Mouse (Mus musculus) liver, embryonic 15.5 days (tissue): Measurements from ENCODE around the gene Dnajc13. TPM values are rescaled to one million over a fixed set of nuclear protein-coding genes. Genes with fewer than 3 reads are reported as not detected.

Source experiments
- ATAC-seq: fragments of 200-750 bp; cut with Nextera tagmentation; 2 replicates; pipeline ENCODE4 v1.8.0; 2017; ENCODE audit warnings: moderate number of reproducible peaks, mild to moderate bottlenecking, moderate library complexity; ENCODE audit not compliant: insufficient read depth
- H3K27ac ChIP-seq: fragments of 300-500 bp; sonication (generic); replicated peaks from 2 replicates; pipeline ENCODE4 v1.5.1; 2015; ENCODE audit warnings: mild to moderate bottlenecking, inconsistent platforms
- H3K27me3 ChIP-seq: fragments of 300-500 bp; sonication (generic); 2 replicates; pipeline ENCODE4 v1.6.1; 2015; ENCODE audit warnings: mild to moderate bottlenecking, inconsistent platforms
- H3K36me3 ChIP-seq: fragments of 300-500 bp; sonication (generic); replicated peaks from 2 replicates; pipeline ENCODE4 v1.6.1; 2015; ENCODE audit warnings: moderate library complexity, mild to moderate bottlenecking, inconsistent platforms
- H3K4me1 ChIP-seq: fragments of 300-500 bp; sonication (generic); replicated peaks from 2 replicates; pipeline ENCODE4 v1.6.1; 2015; ENCODE audit warnings: inconsistent platforms
- H3K4me2 ChIP-seq: fragments of 300-500 bp; sonication (generic); 2 replicates; pipeline ENCODE4 v1.6.1; 2015; ENCODE audit warnings: moderate library complexity, mild to moderate bottlenecking, inconsistent platforms
- H3K4me3 ChIP-seq: fragments of 300-500 bp; sonication (generic); replicated peaks from 2 replicates; pipeline ENCODE4 v1.5.1; 2015; ENCODE audit warnings: mild to moderate bottlenecking, inconsistent platforms
- H3K9ac ChIP-seq: fragments of 300-500 bp; sonication (generic); 2 replicates; pipeline ENCODE4 v1.6.1; 2015; ENCODE audit warnings: moderate library complexity, mild to moderate bottlenecking, inconsistent platforms
- H3K9me3 ChIP-seq: fragments of 300-500 bp; sonication (generic); replicated peaks from 2 replicates; pipeline ENCODE4 v1.6.1; 2016; ENCODE audit warnings: inconsistent platforms
- WGBS: fragments of 180-500 bp; shearing (Covaris S2); methylation state at CpG from one replicate; pipeline ENCODE4 v1.1.7; 2015; ENCODE audit warnings: mixed read lengths; ENCODE audit not compliant: insufficient replicate concordance; 5-methylcytosine and 5-hydroxymethylcytosine counted together
- polyA plus RNA-seq: library from polyadenylated mRNA; unstranded; fragments of >200 nt; fragmentation: Nextera tagmentation; extraction: Ambion mirVana; gene quantifications from 2 replicates; pipeline ENCODE4 v1.2.1, GENCODE M21; 2015

Dnajc13 gene
- polyA plus RNA-seq, 1 experiment from 2014 or later, result 6.8 TPM

DNA sequence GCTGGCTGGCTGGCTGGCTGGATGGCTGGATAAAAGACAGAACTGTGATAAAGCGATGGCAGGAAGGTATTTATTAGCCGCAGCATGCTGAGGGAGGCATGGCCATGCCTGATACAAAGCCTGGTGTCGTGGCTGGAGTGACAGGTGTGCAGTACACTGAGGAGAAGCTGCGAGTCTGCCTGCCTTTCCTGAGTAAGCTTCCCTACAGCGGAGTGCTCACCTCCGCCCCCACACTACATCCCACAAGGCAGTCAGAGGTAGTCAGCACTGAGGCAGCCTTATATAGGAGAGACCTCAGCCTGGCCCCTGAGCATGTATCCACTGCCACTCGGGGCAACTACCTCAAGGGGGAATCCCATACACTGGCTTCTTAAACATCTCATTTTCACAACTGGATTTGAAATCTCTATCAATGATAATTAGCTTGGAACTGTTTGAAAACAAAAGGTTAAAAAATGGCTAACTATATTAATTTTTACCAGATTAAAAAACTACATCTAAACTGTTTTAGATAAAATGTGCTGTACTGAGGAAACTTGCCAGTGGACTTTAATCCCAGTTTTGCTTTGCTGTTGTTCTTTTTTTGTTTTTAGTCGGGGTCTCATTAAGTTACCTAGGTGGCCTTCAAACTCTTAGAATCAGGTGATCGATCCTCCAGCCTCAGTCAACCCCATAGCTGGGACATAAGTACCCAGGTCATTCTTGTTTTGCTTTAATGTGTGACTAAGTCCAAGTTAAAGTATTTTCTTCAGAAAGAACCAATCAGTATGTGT lies 8.1 kb downstream of the Dnajc13 start:
- H3K4me1 ChIP-seq, result peaks cover 21% of the 10 kb centered on the region
- no peak overlapping the region for H3K27ac ChIP-seq
- H3K9me3 ChIP-seq, result no peaks in the 10 kb centered on the region
- no peaks in the 10 kb centered on the region for H3K36me3 ChIP-seq
- no peaks in the 10 kb centered on the region for H3K27me3 ChIP-seq
- no peak overlapping the region for H3K4me3 ChIP-seq
- H3K9ac ChIP-seq, result no peak overlapping the region
- 52% methylated on average over 9 of the region's 9 CpGs for WGBS
- ATAC-seq, result 0 out of 2 replicates have a peak, but pooled peaks have one; percentile 31
- H3K4me2 ChIP-seq, result no peak overlapping the region

DNA sequence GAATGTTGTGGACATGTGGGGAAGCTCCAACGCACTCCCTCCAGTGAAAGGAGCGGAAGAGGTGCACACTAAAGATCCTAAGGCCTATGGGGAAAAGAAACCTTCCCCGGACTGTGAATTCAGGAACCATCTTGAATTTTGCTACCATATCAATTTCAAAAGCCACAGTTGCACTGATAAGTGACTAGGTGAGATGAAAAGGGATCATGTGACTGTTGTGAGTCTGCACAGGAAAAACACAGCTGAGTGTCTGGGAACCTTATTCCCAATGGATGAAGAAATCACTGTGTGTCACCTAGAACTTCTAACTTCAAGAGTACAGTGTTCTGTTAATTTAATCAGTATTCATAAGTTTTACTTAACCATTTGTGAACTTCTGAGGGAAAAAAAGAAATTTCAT lies 10.1 kb downstream of the Dnajc13 start:
- WGBS, result 73% methylated on average over 3 of the region's 3 CpGs

DNA sequence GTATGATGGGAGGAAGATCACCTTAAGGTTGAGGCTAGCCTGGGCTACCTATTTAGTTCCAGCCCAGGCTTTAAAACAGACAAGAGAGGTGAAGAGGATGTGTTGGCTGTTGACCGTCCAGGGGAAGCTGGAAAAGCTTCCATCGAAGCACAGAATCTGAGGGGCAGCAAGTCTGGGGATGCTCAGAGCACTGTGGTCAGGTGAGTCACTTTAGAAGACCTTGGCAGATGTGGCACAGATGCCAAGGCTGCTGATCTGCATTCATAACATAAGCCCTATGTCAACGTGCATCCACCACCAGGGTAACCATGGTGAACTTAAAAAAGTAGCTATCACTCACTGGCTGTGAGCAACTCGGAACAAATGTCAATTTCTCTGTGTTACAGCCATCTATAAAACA lies 11.0 kb downstream of the Dnajc13 start:
- no peaks in the 10 kb centered on the region for H3K27me3 ChIP-seq
- ATAC-seq, result no peak
- H3K27ac ChIP-seq, result no peak overlapping the region
- no peaks in the 10 kb centered on the region for H3K9me3 ChIP-seq
- peaks cover 21% of the 10 kb centered on the region for H3K4me1 ChIP-seq
- no peak overlapping the region for H3K4me3 ChIP-seq
- no peak overlapping the region for H3K4me2 ChIP-seq
- WGBS, result 76% methylated on average over 4 of the region's 4 CpGs
- H3K9ac ChIP-seq, result no peak overlapping the region
- H3K36me3 ChIP-seq, result no peaks in the 10 kb centered on the region

More for the DNA sequence above, 10.1 kb downstream of the Dnajc13 start:
- H3K4me3 ChIP-seq, result no peak overlapping the region
- no peak for ATAC-seq
- no peak overlapping the region for H3K4me2 ChIP-seq
- no peaks in the 10 kb centered on the region for H3K36me3 ChIP-seq
- no peak overlapping the region for H3K9ac ChIP-seq
- no peaks in the 10 kb centered on the region for H3K27me3 ChIP-seq
- H3K27ac ChIP-seq, result no peak overlapping the region
- H3K4me1 ChIP-seq, result peaks cover 21% of the 10 kb centered on the region
- H3K9me3 ChIP-seq, result no peaks in the 10 kb centered on the region

DNA sequence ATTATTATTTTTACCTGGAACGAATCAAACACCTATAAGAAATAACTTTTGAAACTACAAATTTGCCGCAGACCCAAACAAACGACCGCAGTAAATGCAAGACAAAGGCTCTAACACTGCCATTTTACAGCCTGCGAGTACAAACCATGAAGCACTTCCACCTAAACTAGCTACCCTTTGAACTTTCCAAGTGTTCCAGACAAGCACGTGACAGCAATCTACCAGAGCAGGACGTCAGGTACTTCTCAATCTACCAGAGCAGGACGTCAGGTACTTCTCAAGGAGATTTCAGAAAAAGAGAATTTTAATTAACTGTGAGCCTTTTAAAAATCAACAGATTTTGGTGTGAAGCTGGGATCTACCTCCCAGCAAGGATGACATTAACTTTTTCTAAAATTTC lies 11.6 kb downstream of the Dnajc13 start:
- no peak overlapping the region for H3K27ac ChIP-seq
- no peak overlapping the region for H3K4me2 ChIP-seq
- H3K27me3 ChIP-seq, result no peaks in the 10 kb centered on the region
- H3K9me3 ChIP-seq, result no peaks in the 10 kb centered on the region
- no peak for ATAC-seq
- WGBS, result 74% methylated on average over 8 of the region's 8 CpGs
- no peak overlapping the region for H3K9ac ChIP-seq
- no peak overlapping the region for H3K4me3 ChIP-seq
- H3K4me1 ChIP-seq, result peaks cover 21% of the 10 kb centered on the region
- H3K36me3 ChIP-seq, result no peaks in the 10 kb centered on the region

DNA sequence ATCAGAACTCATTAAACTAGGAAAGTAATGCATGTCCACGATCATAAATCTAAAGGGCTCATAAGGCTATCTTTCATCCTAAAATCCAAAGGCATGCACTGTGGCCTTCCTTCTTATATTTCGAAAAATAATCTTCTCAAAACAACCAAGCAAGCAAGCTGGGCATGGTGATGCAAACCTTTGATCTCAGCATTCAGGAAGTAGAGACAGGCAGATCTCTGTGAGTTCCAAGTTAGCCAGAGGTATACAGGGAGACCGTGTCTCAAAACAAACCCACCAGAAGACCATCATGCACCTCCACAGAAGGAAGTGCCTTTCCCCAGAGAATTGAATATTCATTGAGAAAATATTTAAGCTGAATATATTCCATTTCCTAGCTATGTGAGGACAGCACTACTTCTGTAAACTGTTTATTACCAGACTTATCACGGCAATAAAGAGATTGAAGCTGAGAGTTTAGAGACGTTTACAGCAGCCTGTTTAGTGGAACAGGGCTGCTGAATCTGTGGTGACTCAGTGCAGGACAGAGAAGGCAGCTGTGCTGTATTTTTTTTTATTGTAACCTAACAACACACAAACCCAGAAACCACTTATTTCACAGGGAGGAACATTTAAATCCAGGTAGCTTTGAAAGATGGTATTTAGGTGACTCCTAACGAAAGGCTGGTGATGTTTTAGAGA lies 15.3 kb downstream of the Dnajc13 start:
- Histone ChIP-seq H3K4me3 (no peak overlapping the region), H3K4me2 (no peak overlapping the region), H3K4me1 (peaks cover 2% of the 10 kb centered on the region), H3K27me3 (no peaks in the 10 kb centered on the region), H3K9me3 (no peaks in the 10 kb centered on the region), H3K27ac (no peak overlapping the region), H3K9ac (no peak overlapping the region), H3K36me3 (no peaks in the 10 kb centered on the region)
- no peak for ATAC-seq
- WGBS, result 57% methylated on average over 6 of the region's 6 CpGs

DNA sequence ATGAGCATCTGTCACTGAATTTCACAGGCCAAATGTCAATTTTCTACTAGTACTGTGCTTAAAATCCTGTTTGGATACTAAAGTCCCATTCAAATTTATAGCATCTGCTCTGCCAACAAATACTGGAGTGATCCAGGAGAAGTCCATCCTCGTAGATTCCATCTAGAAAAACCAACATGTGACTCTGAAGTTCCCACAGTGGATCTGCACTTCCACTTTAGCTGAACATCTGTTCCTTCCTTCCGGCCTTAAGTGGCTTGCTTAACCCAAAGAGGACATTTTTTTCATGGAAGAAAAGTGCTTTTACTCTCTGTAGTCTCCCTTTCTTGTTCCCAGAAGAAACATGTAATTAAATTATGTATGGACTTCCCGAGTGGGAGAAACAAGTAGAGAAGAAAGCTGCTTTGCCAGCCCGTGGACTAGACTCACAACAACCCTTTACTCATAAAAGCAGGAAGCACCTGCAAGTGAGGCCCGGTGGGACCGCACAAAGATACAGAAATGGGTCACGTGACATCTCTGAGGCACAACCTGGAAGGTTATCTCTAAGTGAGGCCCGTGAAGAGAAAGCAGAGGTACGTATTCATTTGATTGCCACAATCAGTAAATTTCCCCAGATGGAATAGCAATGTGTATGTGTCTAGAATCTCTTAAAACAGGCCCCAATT lies 18.8 kb downstream of the Dnajc13 start:
- H3K9ac ChIP-seq, result no peak overlapping the region
- no peak overlapping the region for H3K4me2 ChIP-seq
- H3K4me1 ChIP-seq, result no peaks in the 10 kb centered on the region
- H3K27ac ChIP-seq, result no peak overlapping the region
- no peaks in the 10 kb centered on the region for H3K9me3 ChIP-seq
- ATAC-seq, result no peak
- no peaks in the 10 kb centered on the region for H3K27me3 ChIP-seq
- H3K36me3 ChIP-seq, result no peaks in the 10 kb centered on the region; the same call in 1 of the 2 replicates
- WGBS, result 41% methylated on average over 9 of the region's 9 CpGs
- H3K4me3 ChIP-seq, result no peak overlapping the region

DNA sequence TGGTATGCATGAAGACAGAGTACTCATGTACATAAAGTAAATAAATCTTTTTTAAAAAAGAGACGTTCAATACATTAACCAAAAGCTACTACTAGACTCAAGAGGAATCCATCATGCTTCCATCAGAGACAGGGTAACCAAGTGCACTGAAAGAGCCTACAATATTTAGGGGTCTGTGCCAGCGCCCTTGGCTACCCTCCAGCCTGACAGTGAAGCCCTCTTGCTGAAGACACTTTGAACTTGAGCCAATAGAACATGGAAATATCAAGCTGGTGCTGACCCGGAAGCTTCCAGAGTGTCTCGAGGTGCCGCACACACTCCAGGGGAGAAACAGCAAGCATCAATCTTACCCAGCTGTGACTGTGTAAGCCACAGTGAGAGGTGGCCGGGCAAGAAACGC lies 22.6 kb downstream of the Dnajc13 start:
- no peak overlapping the region for H3K9ac ChIP-seq
- H3K4me3 ChIP-seq, result no peak overlapping the region
- no peaks in the 10 kb centered on the region for H3K4me1 ChIP-seq
- H3K36me3 ChIP-seq, result peaks cover 22% of the 10 kb centered on the region
- 81% methylated on average over 7 of the region's 7 CpGs for WGBS
- H3K27ac ChIP-seq, result no peak overlapping the region
- no peak overlapping the region for H3K4me2 ChIP-seq
- H3K27me3 ChIP-seq, result no peaks in the 10 kb centered on the region
- H3K9me3 ChIP-seq, result no peaks in the 10 kb centered on the region
- ATAC-seq, result no peak

DNA sequence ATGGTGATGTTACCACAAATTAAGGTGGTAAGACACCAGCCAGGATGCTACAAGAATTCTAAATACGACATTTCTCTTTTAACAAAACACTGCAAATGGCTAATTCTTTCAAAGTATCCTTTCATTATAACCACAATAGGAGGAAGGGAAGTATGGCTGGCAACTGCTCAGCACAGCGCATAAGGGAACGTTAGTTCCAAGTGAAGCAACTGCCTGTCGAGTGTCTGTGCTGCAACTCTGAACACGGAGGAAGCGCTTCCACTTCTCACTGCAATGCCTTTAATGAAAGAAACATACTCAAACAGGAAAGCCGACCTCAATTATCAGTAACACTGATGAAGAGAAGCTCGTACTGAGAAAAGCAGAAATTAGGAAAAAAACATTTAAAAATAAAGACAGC lies 23.7 kb downstream of the Dnajc13 start:
- 59% methylated on average over 8 of the region's 8 CpGs for WGBS
- no peak for ATAC-seq

DNA sequence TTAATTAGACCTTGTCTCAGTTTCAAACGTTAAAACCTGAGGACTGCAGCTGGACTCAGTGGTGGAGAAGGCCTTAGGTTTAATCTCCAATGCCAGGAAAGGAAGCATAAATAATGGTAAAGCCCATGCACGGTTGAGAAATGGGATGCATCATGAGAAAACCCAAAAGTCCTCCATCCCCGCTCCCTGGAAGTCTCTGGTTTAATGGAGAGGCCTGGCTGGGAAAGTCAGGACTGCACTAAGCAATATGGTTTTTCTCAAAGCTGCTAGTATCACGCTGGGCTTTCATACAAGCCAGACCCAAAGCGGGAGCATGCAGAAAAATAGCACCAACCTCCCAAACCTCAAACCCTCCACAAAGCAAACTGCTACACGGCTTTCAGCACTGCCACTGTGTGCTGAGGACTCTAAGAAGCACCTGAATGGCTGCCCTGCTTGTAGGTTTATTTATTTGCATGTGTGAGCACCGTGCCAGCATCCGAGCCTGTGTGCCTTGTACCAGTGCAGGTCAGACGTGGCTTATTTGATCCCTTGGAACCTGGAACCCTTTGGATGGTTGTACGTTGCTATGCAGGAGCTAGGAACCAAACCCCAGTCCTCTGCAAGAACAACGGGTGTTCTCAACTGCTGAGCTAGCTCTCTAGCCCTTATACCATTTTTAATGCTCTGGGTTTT lies 26.3 kb downstream of the Dnajc13 start:
- 74% methylated on average over 11 of the region's 11 CpGs for WGBS

More for the DNA sequence above, 23.7 kb downstream of the Dnajc13 start:
- no peaks in the 10 kb centered on the region for H3K4me1 ChIP-seq
- no peak overlapping the region for H3K4me3 ChIP-seq
- H3K27me3 ChIP-seq, result no peaks in the 10 kb centered on the region
- H3K4me2 ChIP-seq, result no peak overlapping the region
- no peak overlapping the region for H3K9ac ChIP-seq
- H3K27ac ChIP-seq, result no peak overlapping the region
- peaks cover 26% of the 10 kb centered on the region for H3K36me3 ChIP-seq
- no peaks in the 10 kb centered on the region for H3K9me3 ChIP-seq

DNA sequence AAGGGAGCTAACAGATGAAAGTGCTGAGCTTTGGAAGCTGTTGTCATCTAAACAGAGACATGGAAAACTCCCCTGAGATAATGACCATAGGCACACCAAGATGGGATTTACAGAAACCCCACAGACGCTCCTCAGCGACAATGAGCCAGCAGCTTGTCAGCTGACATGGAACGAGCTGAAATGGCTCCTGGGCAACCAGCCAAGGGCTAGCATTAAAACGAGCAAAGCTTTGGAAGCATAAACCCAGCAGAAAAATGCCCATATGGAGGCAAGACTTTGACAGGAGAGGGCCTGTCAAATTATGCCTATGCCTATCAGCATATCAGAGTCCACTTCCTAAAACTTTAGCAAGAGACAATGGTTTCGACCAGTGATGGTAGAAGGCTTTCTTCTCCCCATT lies 27.0 kb downstream of the Dnajc13 start:
- WGBS, result 69% methylated on average over 5 of the region's 5 CpGs
- peaks cover 47% of the 10 kb centered on the region for H3K36me3 ChIP-seq
- H3K4me3 ChIP-seq, result no peak overlapping the region
- H3K27ac ChIP-seq, result no peak overlapping the region
- H3K9ac ChIP-seq, result no peak overlapping the region
- no peaks in the 10 kb centered on the region for H3K27me3 ChIP-seq
- no peaks in the 10 kb centered on the region for H3K9me3 ChIP-seq
- H3K4me2 ChIP-seq, result no peak overlapping the region
- no peaks in the 10 kb centered on the region for H3K4me1 ChIP-seq
- ATAC-seq, result no peak

More for the DNA sequence above, 26.3 kb downstream of the Dnajc13 start:
- H3K4me1 ChIP-seq, result no peaks in the 10 kb centered on the region
- no peaks in the 10 kb centered on the region for H3K9me3 ChIP-seq
- no peak overlapping the region for H3K4me3 ChIP-seq
- H3K4me2 ChIP-seq, result no peak overlapping the region
- H3K27me3 ChIP-seq, result no peaks in the 10 kb centered on the region
- ATAC-seq, result no peak
- H3K27ac ChIP-seq, result no peak overlapping the region
- peaks cover 46% of the 10 kb centered on the region for H3K36me3 ChIP-seq
- no peak overlapping the region for H3K9ac ChIP-seq

DNA sequence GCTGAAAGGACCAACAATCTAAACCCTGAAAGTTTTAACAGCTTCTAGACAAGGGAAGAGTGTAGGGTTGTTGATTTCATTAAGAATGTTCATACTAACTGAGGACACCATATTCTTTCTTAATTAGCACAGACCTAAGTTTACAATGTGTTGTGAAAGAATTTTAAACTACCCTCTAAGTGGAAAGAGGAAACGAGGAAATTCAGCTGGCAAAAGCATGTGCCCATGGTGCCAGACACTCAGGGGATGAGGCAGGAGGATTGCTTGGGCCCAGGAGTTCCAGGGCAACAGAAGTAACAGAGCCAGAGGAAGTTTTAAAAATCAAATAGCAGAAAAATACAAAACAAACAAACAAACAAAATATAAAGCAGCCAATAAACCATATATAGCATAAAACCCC lies 28.9 kb downstream of the Dnajc13 start:
- Histone ChIP-seq H3K9me3 (no peaks in the 10 kb centered on the region), H3K4me2 (no peak overlapping the region), H3K27ac (no peak overlapping the region), H3K27me3 (no peaks in the 10 kb centered on the region), H3K4me1 (no peaks in the 10 kb centered on the region), H3K9ac (no peak overlapping the region), H3K4me3 (no peak overlapping the region), H3K36me3 (peaks cover 63% of the 10 kb centered on the region)
- no peak for ATAC-seq
- 48% methylated on average over 1 of the region's 1 CpGs for WGBS
